Mouse (Mus musculus): ENCODE measurements around the gene Gpr15.

Gpr15 gene

GRCm38 (mm10) chr16:58702329-58702932 lies 16.4 kb downstream of the Gpr15 start:
- DNase-seq (ENCODE audit: extremely low spot score, low read depth, low spot score) = no peak

- no peak for DNase-seq (ENCODE audit: extremely low spot score, low read depth, low spot score)
Measured at GRCm38 (mm10) chr16:58701779-58702178, 17.1 kb downstream of the Gpr15 start.

- DNase-seq (ENCODE audit: extremely low spot score, low read depth, low spot score) = no peak
Measured at GRCm38 (mm10) chr16:58700816-58701424, 17.9 kb downstream of the Gpr15 start.

- DNase-seq (ENCODE audit: extremely low spot score, low read depth, low spot score) = no peak
Measured at GRCm38 (mm10) chr16:58700174-58700573, 18.7 kb downstream of the Gpr15 start.

GRCm38 (mm10) chr16:58697261-58697660 lies 21.6 kb downstream of the Gpr15 start:
- DNase-seq (ENCODE audit: extremely low spot score, low read depth, low spot score) = no peak

GRCm38 (mm10) chr16:58696796-58697195 lies 22.1 kb downstream of the Gpr15 start:
- no peak for DNase-seq (ENCODE audit: extremely low spot score, low read depth, low spot score)

GRCm38 (mm10) chr16:58694091-58694490 lies 24.8 kb downstream of the Gpr15 start:
- DNase-seq (ENCODE audit: extremely low spot score, low read depth, low spot score) = no peak

- no peak for DNase-seq (ENCODE audit: extremely low spot score, low read depth, low spot score)
Measured at GRCm38 (mm10) chr16:58690322-58690732, 28.5 kb downstream of the Gpr15 start.

GRCm38 (mm10) chr16:58689555-58690169 lies 29.2 kb downstream of the Gpr15 start:
- DNase-seq (ENCODE audit: extremely low spot score, low read depth, low spot score) = no peak

GRCm38 (mm10) chr16:58688534-58688933 lies 30.3 kb downstream of the Gpr15 start:
- DNase-seq (ENCODE audit: extremely low spot score, low read depth, low spot score) = no peak

- no peak for DNase-seq (ENCODE audit: extremely low spot score, low read depth, low spot score)
Measured at GRCm38 (mm10) chr16:58685548-58686537, 33.0 kb downstream of the Gpr15 start.

GRCm38 (mm10) chr16:58684537-58684936 lies 34.3 kb downstream of the Gpr15 start:
- no peak for DNase-seq (ENCODE audit: extremely low spot score, low read depth, low spot score)

- no peak for DNase-seq (ENCODE audit: extremely low spot score, low read depth, low spot score)
Measured at GRCm38 (mm10) chr16:58683911-58684310, 35.0 kb downstream of the Gpr15 start.

- no peak for DNase-seq (ENCODE audit: extremely low spot score, low read depth, low spot score)
Measured at GRCm38 (mm10) chr16:58682870-58683269, 36.0 kb downstream of the Gpr15 start.

GRCm38 (mm10) chr16:58682046-58682445 lies 36.8 kb downstream of the Gpr15 start:
- no peak for DNase-seq (ENCODE audit: extremely low spot score, low read depth, low spot score)

GRCm38 (mm10) chr16:58678660-58679059 lies 40.2 kb downstream of the Gpr15 start:
- DNase-seq (ENCODE audit: extremely low spot score, low read depth, low spot score) = no peak

GRCm38 (mm10) chr16:58677491-58677890 lies 41.4 kb downstream of the Gpr15 start:
- no peak for DNase-seq (ENCODE audit: extremely low spot score, low read depth, low spot score)

- DNase-seq (ENCODE audit: extremely low spot score, low read depth, low spot score) = no peak
Measured at GRCm38 (mm10) chr16:58676633-58677032, 42.2 kb downstream of the Gpr15 start.

GRCm38 (mm10) chr16:58676156-58676555 lies 42.7 kb downstream of the Gpr15 start:
- no peak for DNase-seq (ENCODE audit: extremely low spot score, low read depth, low spot score)

GRCm38 (mm10) chr16:58675256-58675655 lies 43.6 kb downstream of the Gpr15 start:
- DNase-seq (ENCODE audit: extremely low spot score, low read depth, low spot score) = no peak

GRCm38 (mm10) chr16:58673811-58674410 lies 45.0 kb downstream of the Gpr15 start:
- no peak for DNase-seq (ENCODE audit: extremely low spot score, low read depth, low spot score)
